Mouse (Mus musculus) neural tube, postnatal 0 days (tissue): ENCODE measurements around the gene Cpeb3. TPM values are rescaled to one million over a fixed set of nuclear protein-coding genes. Genes with fewer than 3 reads are reported as not detected.

Source experiments
- polyA plus RNA-seq: library from polyadenylated mRNA; unstranded; fragments of >200 nt; fragmentation: Nextera tagmentation; extraction: Ambion mirVana; gene quantifications from 2 replicates; pipeline ENCODE4 v1.2.1, GENCODE M21; 2015

The Cpeb3 gene
- 14.4 and 15.5 TPM in 2 replicates for polyA plus RNA-seq

GRCm38 (mm10) chr19:37208176-37208755 is at the start of gene Cpeb3:
Gene Cpeb3 (minus strand): TSS chr19:37208601.

DNA sequence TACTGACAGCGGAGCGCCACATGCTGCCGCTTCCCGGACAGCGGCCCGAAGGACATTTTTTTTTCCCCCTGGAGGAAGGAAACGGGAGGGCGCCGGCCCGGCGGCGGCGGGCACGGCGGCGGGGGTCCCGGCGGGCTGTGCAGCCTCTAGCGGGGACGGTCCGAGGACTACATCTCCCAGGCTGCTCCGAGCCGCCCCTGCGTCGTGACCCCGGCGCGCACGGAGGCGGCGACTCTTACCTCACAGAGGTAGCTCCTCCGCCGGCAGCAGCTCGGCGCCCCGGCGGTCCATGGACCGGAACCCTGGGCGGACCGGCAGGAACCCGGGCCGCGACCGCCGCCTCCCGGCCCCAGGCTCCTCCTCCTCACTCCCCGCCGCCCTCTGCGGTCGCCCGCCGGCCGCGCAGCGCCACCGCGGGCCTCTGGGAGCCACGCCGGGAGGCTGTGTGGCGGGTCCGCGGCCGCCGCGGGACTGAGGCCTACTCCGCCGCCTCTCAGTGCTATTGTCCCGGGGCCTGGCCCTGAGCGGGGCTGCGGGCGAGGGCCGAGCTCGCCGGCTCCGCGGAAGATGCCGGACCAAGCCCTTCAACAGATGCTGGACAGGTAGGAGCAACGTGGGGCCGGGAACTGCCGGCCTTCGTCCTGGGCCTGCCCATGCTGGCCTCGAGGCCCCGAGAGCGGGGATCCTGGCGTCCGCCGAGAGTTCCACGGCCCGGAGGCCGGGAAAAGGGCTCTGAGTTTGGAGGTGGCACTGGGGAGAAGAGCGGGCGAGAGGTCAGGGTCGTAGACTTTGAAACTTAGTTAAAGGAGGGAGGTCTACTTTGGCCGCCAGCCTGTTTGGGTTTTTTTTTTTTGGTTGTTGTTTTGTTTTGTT is 862 bp downstream of the Cpeb3 start, which contains the start of gene March5:
March5 (plus strand) TSS at position 241 of the 873 bp plus-strand sequence.

Other genes with a start within 250 kb of the Cpeb3 start
- 93.3 and 103 TPM in 2 replicates for gene March5, start 1.1 kb downstream of the Cpeb3 start, polyA plus RNA-seq
- gene Ide, start 129.3 kb upstream of the Cpeb3 start, polyA plus RNA-seq: 37.1 and 41.3 TPM in 2 replicates
- 3.9 and 4.5 TPM in 2 replicates for gene Kif11, start 167.8 kb upstream of the Cpeb3 start, polyA plus RNA-seq
- gene Hhex, start 226.2 kb upstream of the Cpeb3 start, polyA plus RNA-seq: 4.9 and 6.6 TPM in 2 replicates